Mouse (Mus musculus) adrenal gland, postnatal 10 days (tissue): ENCODE results near the gene Pltp. TPM values are rescaled to one million over a fixed set of nuclear protein-coding genes. Genes with fewer than 3 reads are reported as not detected.
"Not testable (repeated sequence)": the region's sequence is repeated elsewhere in the genome, so short reads cannot be mapped to it uniquely, and the experiment has no call there.

Source experiments
- DNase-seq: peaks from one replicate; pipeline ENCODE4 v3.0.0; 2021; ENCODE audit warnings: mixed read lengths
- total RNA-seq, 2 experiments: library from RNA; stranded (reverse); gene quantifications; 2 replicates each; pipeline ENCODE4 v1.2.3; 2021

Pltp gene
- total RNA-seq, 2 experiments from 2014 or later, result 31.5 to 36.6 TPM

DNA sequence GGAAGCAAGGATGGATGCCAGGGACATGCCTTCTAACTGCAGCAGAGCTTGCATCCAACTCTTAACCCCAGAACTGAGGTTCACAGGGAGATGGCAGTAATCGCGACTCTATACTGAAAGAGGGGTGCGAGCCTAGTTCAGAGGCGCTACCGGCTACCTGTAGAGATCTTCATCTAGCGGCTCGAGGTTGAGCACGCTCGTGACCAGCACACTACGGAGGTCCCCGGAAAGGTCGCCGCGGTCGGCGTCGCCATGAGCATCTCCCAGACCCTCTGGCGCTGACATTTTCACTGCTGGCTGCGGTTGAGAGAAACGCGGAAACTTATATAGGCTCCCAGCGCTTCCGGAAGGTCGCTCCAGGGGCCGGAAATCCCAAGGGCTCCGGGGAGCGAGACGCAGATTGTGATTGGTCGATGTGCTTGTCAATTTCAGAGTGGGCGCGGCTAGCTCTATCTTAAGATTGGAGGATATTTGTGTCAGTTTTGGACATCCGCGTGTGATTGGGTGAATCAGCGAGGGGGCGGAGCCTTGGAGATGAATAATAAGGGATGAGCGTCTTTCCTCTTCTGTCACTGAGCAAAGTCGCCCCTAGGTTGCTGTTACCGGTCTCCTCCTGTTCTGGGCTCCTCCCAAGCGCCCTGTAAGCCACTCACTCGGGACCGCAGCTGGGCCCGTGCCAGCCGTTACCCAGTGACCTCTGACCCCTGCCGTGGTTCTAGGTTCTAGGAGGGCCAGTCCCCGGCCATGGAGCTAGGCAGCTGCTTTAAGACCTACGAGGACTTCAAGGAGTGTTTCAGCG lies 52.8 kb downstream of the Pltp start, which contains the start of the genes Acot8 and Zswim3:
Gene Acot8 (minus strand): TSS at position 350 of the 799 bp plus-strand sequence.
Gene Zswim3 (plus strand): TSS at position 566 of the 799 bp plus-strand sequence.
- DNase-seq, result peak; percentile 98

DNA sequence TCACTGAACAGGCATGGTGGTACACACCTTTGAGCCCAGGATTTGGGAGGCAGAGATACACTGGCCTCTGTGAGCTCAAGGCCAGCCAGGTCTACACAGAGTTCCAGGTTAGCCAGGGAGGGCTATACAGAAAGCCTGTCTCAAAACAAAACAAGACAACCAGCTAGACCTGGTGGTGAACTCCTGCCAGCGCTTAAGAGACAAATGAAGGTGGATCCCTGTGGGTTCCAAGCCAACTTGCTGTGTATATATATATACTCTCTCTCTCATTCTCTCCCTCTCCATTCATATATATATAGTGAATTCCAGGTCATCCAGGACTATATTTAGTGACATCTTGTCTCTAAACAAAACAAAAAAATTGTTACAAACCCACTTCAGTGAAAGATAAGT lies 53.6 kb downstream of the Pltp start:
- no peak for DNase-seq

GRCm38 (mm10) chr2:164803201-164803920 lies 54.1 kb downstream of the Pltp start:
- no peak for DNase-seq

- no peak for DNase-seq
Measured at GRCm38 (mm10) chr2:164800252-164801004, 57.1 kb downstream of the Pltp start.

DNA sequence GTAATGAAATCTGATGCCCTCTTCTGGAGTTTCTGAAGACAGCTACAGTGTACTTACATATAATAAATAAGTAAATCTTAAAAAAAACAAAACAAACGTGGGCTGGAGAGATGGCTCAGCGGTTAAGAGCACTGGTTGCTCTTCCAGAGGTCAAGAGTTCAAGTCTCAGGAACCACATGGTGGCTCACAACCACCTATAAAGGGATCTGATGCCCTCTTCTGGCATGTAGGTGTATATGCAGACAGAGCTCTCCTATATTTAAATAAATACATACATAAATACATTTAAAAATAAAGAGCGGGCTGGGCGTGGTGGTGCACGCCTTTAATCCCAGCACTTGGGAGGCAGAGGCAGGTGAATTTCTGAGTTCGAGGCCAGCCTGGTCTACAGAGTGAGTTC lies 59.0 kb downstream of the Pltp start:
- not testable (repeated sequence) for DNase-seq

- no peak for DNase-seq
Measured at GRCm38 (mm10) chr2:164795868-164796267, 61.6 kb downstream of the Pltp start.

GRCm38 (mm10) chr2:164794293-164794692 lies 63.2 kb downstream of the Pltp start:
- DNase-seq, result peak; percentile 92

GRCm38 (mm10) chr2:164793772-164794171 lies 63.7 kb downstream of the Pltp start:
- DNase-seq, result no peak

- DNase-seq, result peak; percentile 77
Measured at GRCm38 (mm10) chr2:164793236-164793635, 64.3 kb downstream of the Pltp start.

DNA sequence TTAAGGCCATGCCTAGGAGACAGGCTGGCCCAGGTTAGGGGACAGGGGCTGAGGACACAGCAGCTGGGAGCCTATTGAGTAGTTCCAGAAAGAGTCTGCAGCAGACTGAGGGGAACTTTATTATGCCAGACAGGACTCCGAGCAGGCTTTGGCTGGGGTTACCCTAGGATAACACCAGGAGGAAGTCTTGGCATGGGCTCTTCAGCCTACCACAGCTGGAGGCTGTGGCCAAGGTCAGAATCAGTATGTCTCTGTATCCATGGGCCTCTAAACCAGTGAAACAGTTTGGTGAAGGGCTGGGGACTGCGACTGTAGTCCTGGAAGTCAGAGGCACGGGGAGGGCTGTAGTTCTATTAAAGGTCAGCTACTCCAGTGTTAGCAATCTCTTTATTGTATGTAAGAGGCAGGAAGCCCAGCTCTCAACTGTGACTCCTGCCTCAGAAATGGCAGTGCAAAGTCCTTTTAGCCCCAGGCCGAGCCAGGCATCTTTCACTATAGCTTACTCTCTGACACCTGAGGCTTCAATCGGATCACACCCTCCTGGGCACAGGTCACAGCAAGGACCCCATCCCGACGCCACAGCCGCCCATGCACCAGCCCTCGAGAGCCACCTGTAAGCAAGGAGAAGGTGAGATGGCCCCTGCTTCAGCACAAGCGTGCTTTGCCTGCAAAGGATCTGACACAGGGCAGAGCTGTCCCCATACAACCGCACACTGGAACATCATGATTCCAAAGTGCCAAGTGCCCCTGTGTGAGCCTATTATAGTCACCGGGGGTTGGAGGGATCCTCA lies 64.9 kb downstream of the Pltp start:
- DNase-seq, result peak; percentile 53

DNA sequence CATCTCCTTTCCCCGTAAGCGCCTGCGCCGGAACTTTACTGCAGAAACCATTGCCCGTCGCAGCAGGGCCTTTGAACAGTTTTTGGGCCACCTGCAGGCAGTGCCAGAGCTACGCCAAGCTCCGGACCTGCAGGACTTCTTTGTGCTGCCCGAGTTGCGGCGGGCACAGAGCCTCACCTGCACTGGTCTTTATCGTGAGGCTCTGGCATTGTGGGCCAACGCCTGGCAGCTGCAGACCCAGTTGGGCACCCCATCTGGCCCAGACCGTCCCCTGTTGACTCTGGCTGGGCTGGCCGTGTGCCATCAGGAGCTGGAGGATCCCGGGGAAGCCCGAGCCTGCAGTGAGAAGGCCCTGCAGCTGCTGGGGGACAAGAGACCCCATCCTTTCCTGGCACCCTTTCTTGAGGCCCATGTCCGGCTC lies 65.7 kb downstream of the Pltp start:
- DNase-seq, result peak; percentile 48

GRCm38 (mm10) chr2:164790451-164790850 lies 67.1 kb downstream of the Pltp start:
- peak; percentile 72 for DNase-seq

Other genes with a start within 250 kb of the Pltp start
- gene Wfdc6b, start 244.2 kb downstream of the Pltp start, total RNA-seq, result not detected
- under 1 TPM in 1 of 2 experiments, not detected in 1; 0.09 TPM for gene Wfdc8, start 244.1 kb downstream of the Pltp start, total RNA-seq
- gene Wfdc16, start 218.9 kb downstream of the Pltp start, total RNA-seq, result not detected
- gene Wfdc10, start 201.7 kb downstream of the Pltp start, total RNA-seq, result not detected
- gene Wfdc9, start 201.1 kb downstream of the Pltp start, total RNA-seq, result not detected
- gene Wfdc11, start 183.6 kb downstream of the Pltp start, total RNA-seq, result not detected
- gene Wfdc13, start 172.6 kb downstream of the Pltp start, total RNA-seq, result not detected
- not detected for gene Spint4, start 159.2 kb downstream of the Pltp start, total RNA-seq
- gene Spint5, start 142.4 kb downstream of the Pltp start, total RNA-seq, result not detected
- under 1 TPM; 0.54 to 0.70 TPM for gene Wfdc3, start 111.8 kb downstream of the Pltp start, total RNA-seq
- gene Dnttip1, start 111.7 kb downstream of the Pltp start, total RNA-seq, result 10 to 100 TPM; 39.1 to 42.1 TPM
- gene Ube2c, start 87.8 kb downstream of the Pltp start, total RNA-seq, result 10 to 100 TPM; 28.1 to 33.7 TPM
- gene Tnnc2, start 77.7 kb downstream of the Pltp start, total RNA-seq, result 100 to 1,000 TPM; 221 to 908 TPM
- 10 to 100 TPM; 36.9 to 39.0 TPM for gene Snx21, start 71.9 kb downstream of the Pltp start, total RNA-seq
- 10 to 100 TPM; 28.6 to 33.9 TPM for gene Acot8, start 52.8 kb downstream of the Pltp start, total RNA-seq
- 1 to 10 TPM; 4.0 to 4.1 TPM for gene Zswim3, start 52.6 kb downstream of the Pltp start, total RNA-seq
- 1 to 10 TPM; 6.9 to 8.5 TPM for gene Zswim1, start 35.0 kb downstream of the Pltp start, total RNA-seq
- not detected for gene Spata25, start 29.2 kb downstream of the Pltp start, total RNA-seq
- gene Ctsa, start 24.8 kb downstream of the Pltp start, total RNA-seq, result 100 to 1,000 TPM; 100 to 103 TPM
- 1 to 10 TPM; 3.4 to 8.0 TPM for gene Neurl2, start 24.3 kb downstream of the Pltp start, total RNA-seq
- 10 to 100 TPM; 47.1 to 55.0 TPM for gene Pcif1, start 21.6 kb upstream of the Pltp start, total RNA-seq
- 10 to 100 TPM; 13.4 to 16.2 TPM for gene Zfp335, start 54.0 kb upstream of the Pltp start, total RNA-seq
- gene Mmp9, start 83.1 kb upstream of the Pltp start, total RNA-seq, result 10 to 100 TPM in 1 of 2 experiments, 1 to 10 TPM in 1; 2.6 to 24.5 TPM
- 1 to 10 TPM; 4.5 to 7.7 TPM for gene Slc12a5, start 103.1 kb upstream of the Pltp start, total RNA-seq
- gene Ncoa5, start 177.2 kb upstream of the Pltp start, total RNA-seq, result 10 to 100 TPM; 29.3 to 35.9 TPM
- 1 to 10 TPM; 2.9 to 3.3 TPM for gene Cd40, start 197.9 kb upstream of the Pltp start, total RNA-seq
- not detected for gene 1700025C18Rik, start 233.0 kb upstream of the Pltp start, total RNA-seq